In the genomic region with DNA sequence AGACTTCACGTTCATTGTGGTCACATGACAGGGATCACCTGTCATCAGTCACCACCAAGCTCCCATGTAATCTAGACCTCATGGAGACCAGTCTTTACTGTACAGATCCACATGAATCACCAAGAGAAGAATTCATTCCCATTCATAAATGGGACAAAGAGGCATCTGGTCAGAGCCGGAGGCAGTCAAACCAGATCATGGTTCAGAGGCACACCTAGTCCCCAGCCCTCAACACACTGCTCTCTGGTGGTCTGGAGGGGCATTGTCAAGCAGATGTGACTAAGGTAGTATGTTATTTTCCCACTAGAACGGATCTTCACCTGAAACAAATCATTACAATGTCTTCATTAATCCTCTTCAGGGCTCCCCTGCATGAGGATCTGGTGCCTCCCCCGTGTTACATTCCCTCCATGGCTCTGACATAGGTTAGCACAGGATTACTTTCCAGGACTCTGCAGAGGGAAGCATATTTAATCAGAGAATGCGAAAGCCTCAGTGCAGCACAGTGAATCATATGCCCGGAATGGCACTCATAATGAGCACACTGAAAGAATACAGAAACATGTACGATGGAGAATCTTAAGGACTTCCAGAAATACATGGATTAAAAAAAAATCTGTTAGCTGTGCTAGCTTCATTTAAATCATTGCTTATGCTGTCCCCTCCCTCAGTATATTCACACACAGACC, we compare ENCODE assay signal across 13 mouse cellular contexts.
A peak's percentile ranks its signal among the peaks of the same experiment; 100 is the strongest.
DNase-seq lines count a peak whose midpoint lies in the region; ATAC-seq and TF ChIP-seq lines count a peak whose summit lies in the region.
"Had no signal": no experiment of that assay in that cellular context is flagged by ENCODE, and none has a peak within 500 bp of the region (broad histone marks: within the 10 kb centered on the region; RNA-seq: fewer than 3 reads in every experiment).

No protein-coding gene starts in this region.

- H3K27me3 ChIP-seq in forebrain, postnatal 0 days (ENCODE audit: insufficient read depth, low read length) = no peaks in the 10 kb centered on the region
- H3K27me3 ChIP-seq in forebrain, embryonic 11.5 days (ENCODE audit: control insufficient read depth, insufficient read depth, low read length) = no peaks in the 10 kb centered on the region
- no peaks in the 10 kb centered on the region for H3K27me3 ChIP-seq in testis, adult 2 months (ENCODE audit: control insufficient read depth, insufficient read depth, low read length)
- H3K27me3 ChIP-seq: limb, embryonic 12.5 days had no signal

- no peak for TF ChIP-seq POLR2A in testis, adult 2 months (IDR thresholded peaks at IDR 0.05; ENCODE audit: control insufficient read depth, low read depth, low read length)

- 0 out of 2 replicates have a peak, but pooled peaks cover 2% of the 10 kb centered on the region for H3K4me1 ChIP-seq in forebrain, postnatal 0 days (ENCODE audit: insufficient read depth)
- H3K4me1 ChIP-seq in forebrain, embryonic 11.5 days (replicated peaks; ENCODE audit: control insufficient read depth, insufficient read depth, low read length) = no peaks in the 10 kb centered on the region
- H3K4me1 ChIP-seq in testis, adult 2 months (ENCODE audit: control insufficient read depth, insufficient read depth, low read length) = no peaks in the 10 kb centered on the region; the same call in none of the 2 replicates
- H3K4me1 ChIP-seq: midbrain, embryonic 10.5 days had no signal

- no peaks in the 10 kb centered on the region for H3K9me3 ChIP-seq in forebrain, postnatal 0 days (ENCODE audit: low read length)
- no peaks in the 10 kb centered on the region for H3K9me3 ChIP-seq in forebrain, embryonic 11.5 days (ENCODE audit: control insufficient read depth, low read length)
- H3K9me3 ChIP-seq: limb, embryonic 12.5 days; midbrain, embryonic 10.5 days had no signal

- TF ChIP-seq CTCF in forebrain, postnatal 0 days (IDR thresholded peaks at IDR 0.05; ENCODE audit: low read depth) = peak; percentile 44
- peak; percentile 55 for TF ChIP-seq CTCF in layer of hippocampus, adult 2 months (conservative IDR thresholded peaks at IDR 0.05)
- peak; percentile 4; the same call in 1 of the 2 replicates for TF ChIP-seq CTCF in testis, adult 2 months (IDR thresholded peaks at IDR 0.05; ENCODE audit: control insufficient read depth, insufficient read depth, insufficient replicate concordance, low read depth, low read length)

- H3K4me2 ChIP-seq in forebrain, postnatal 0 days (ENCODE audit: low read depth) = no peak overlapping the region
- no peak overlapping the region for H3K4me2 ChIP-seq in forebrain, embryonic 11.5 days (ENCODE audit: low read depth, low read length, severe bottlenecking)
- H3K4me2 ChIP-seq: limb, embryonic 12.5 days had no signal

- ATAC-seq in forebrain, postnatal 0 days = peak; percentile 67
- ATAC-seq in forebrain, embryonic 11.5 days (replicated peaks; ENCODE audit: low FRiP score) = no peak

- H3K9ac ChIP-seq in forebrain, postnatal 0 days = no peak overlapping the region
- no peak overlapping the region for H3K9ac ChIP-seq in forebrain, embryonic 11.5 days (ENCODE audit: low read length)
- H3K9ac ChIP-seq: limb, embryonic 12.5 days had no signal

- no peak overlapping the region for H3K27ac ChIP-seq in forebrain, postnatal 0 days (ENCODE audit: low read depth, low read length)
- H3K27ac ChIP-seq in forebrain, embryonic 11.5 days (ENCODE audit: low read depth, low read length) = no peak overlapping the region
- H3K27ac ChIP-seq in layer of hippocampus, adult 2 months = no peak overlapping the region
- no peak overlapping the region for H3K27ac ChIP-seq in testis, adult 2 months (ENCODE audit: control insufficient read depth, insufficient read depth, low read depth, low read length)
- H3K27ac ChIP-seq: limb, embryonic 12.5 days; midbrain, embryonic 10.5 days had no signal

- peak; percentile 19 for DNase-seq in forebrain, postnatal 0 days
- no peak for DNase-seq in forebrain, embryonic 11.5 days (ENCODE audit: low spot score)
- no peak for DNase-seq in layer of hippocampus, adult 2 months (ENCODE audit: low spot score in 2 of 2)
- DNase-seq in layer of hippocampus, postnatal 14 days (ENCODE audit: low spot score in 2 of 2) = no peak
- DNase-seq in testis, postnatal 10 days (ENCODE audit: low spot score) = no peak
- no peak for DNase-seq in cerebellum, adult 9-10 months
- DNase-seq in spleen, postnatal 36 days (ENCODE audit: low spot score in 2 of 2) = no peak
- DNase-seq: adrenal gland, postnatal 25 days; cerebellum, adult 11 months; thymus, adult 18-20 months had no signal

- H3K36me3 ChIP-seq in forebrain, postnatal 0 days (ENCODE audit: insufficient read depth) = no peaks in the 10 kb centered on the region
- H3K36me3 ChIP-seq in forebrain, embryonic 11.5 days (ENCODE audit: control insufficient read depth, insufficient read depth, low read length) = no peaks in the 10 kb centered on the region
- H3K36me3 ChIP-seq in testis, adult 2 months (ENCODE audit: control insufficient read depth, insufficient read depth, low read length) = no peaks in the 10 kb centered on the region
- H3K36me3 ChIP-seq: limb, embryonic 12.5 days; midbrain, embryonic 10.5 days had no signal

- H3K4me3 ChIP-seq in forebrain, postnatal 0 days (ENCODE audit: low read depth, low read length) = no peak overlapping the region
- H3K4me3 ChIP-seq in forebrain, embryonic 11.5 days (ENCODE audit: low read depth, low read length) = no peak overlapping the region
- no peak overlapping the region for H3K4me3 ChIP-seq in layer of hippocampus, adult 2 months
- H3K4me3 ChIP-seq in testis, adult 2 months (ENCODE audit: control insufficient read depth, low read depth, low read length) = no peak overlapping the region
- H3K4me3 ChIP-seq: limb, embryonic 12.5 days; midbrain, embryonic 10.5 days had no signal

- 62% methylated on average over 7 of the region's 7 CpGs for WGBS in forebrain, postnatal 0 days
- 85% methylated on average over 7 of the region's 7 CpGs for WGBS in forebrain, embryonic 11.5 days

Comparison
In these comparisons a context has a peak if more than half of its experiments do, and no peak if none do; other contexts are left out.
1. CTCF ChIP-seq: peak in every context shown above with its lines; median percentile 55 in layer of hippocampus, adult 2 months; 44 in forebrain, postnatal 0 days; 4 in testis, adult 2 months.